Mouse (Mus musculus) C2C12 (cell line): ENCODE data around the gene Tas2r135. TPM values are rescaled to one million over a fixed set of nuclear protein-coding genes. Genes with fewer than 3 reads are reported as not detected.

Source experiments
- H3K27me3 ChIP-seq: one replicate; pipeline ENCODE4 v1.6.1; 2011; ENCODE audit not compliant: control insufficient read depth, insufficient read depth, insufficient read length
- H3K36me3 ChIP-seq: one replicate; pipeline ENCODE4 v1.6.1; 2011; ENCODE audit not compliant: control insufficient read depth, insufficient read depth
- H3K4me3 ChIP-seq: one replicate; pipeline ENCODE4 v1.5.1; 2011; ENCODE audit warnings: mild to moderate bottlenecking, control low read depth; ENCODE audit not compliant: poor library complexity, insufficient read depth, severe bottlenecking
- H3K79me2 ChIP-seq: one replicate; pipeline ENCODE4 v1.6.1; 2011; ENCODE audit not compliant: control insufficient read depth, insufficient read depth
- H3K79me3 ChIP-seq: one replicate; pipeline ENCODE4 v1.6.1; 2011; ENCODE audit warnings: low read depth, control low read depth
- H3ac ChIP-seq: one replicate; pipeline ENCODE3; 2011; ENCODE audit warnings: low read depth; ENCODE audit not compliant: control insufficient read depth, insufficient read length
- CEBPB ChIP-seq: IDR thresholded peaks from one replicate; pipeline ENCODE4 v1.6.1; 2011; ENCODE audit warnings: low read depth, mild to moderate bottlenecking, control low read depth, moderate library complexity
- CTCF ChIP-seq: IDR thresholded peaks from one replicate; pipeline ENCODE4 v1.5.1; 2011; ENCODE audit not compliant: control insufficient read depth, insufficient read depth, insufficient read length
- FOSL1 ChIP-seq: IDR thresholded peaks from one replicate; pipeline ENCODE4 v1.8.0; 2011; ENCODE audit warnings: mild to moderate bottlenecking, low read length; ENCODE audit not compliant: poor library complexity, insufficient read depth, severe bottlenecking
- MAX ChIP-seq: IDR thresholded peaks from one replicate; pipeline ENCODE4 v1.6.1; 2011; ENCODE audit warnings: mild to moderate bottlenecking, control low read depth
- MYOD1 ChIP-seq: IDR thresholded peaks from one replicate; pipeline ENCODE4 v1.6.1; 2011; ENCODE audit warnings: low read depth; ENCODE audit not compliant: control insufficient read depth, insufficient read length
- MYOG ChIP-seq: IDR thresholded peaks from one replicate; pipeline ENCODE4 v1.6.1; 2011; ENCODE audit not compliant: control insufficient read depth, insufficient read length; ENCODE audit errors: extremely low read depth
- USF1 ChIP-seq: IDR thresholded peaks from one replicate; pipeline ENCODE4 v1.6.1; 2011; ENCODE audit warnings: low read depth, mild to moderate bottlenecking, control low read depth, moderate library complexity
- polyA plus RNA-seq: library from polyadenylated mRNA; unstranded; fragments of >200 nt; fragmentation: generic; extraction: Trizol; gene quantifications from one replicate; pipeline ENCODE4 v1.2.1, GENCODE M21; 2012; ENCODE audit warnings: missing spikeins

Tas2r135 gene
- polyA plus RNA-seq, 1 experiment, result not detected

DNA sequence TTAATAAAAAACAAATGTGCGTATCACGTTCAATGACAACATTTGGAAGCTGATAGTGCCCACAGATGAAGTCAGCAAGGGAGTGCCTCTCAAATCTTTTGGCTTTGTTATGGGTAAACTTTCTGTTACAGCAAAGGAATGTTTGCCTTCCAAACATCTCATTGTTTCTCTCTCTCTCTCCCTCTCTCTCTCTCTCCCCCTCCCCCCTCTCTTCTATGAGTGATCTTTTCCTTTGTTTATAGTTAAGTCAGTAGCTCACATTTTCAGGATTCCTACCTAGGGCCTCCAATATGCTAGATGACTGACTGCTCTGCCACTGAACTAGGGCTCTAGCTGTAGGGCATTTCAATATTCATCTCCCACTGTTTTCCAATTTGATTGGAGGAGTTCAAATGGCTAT, 39.3 kb downstream of the Tas2r135 start:
- TF ChIP-seq CEBPB (no peak), MAX (no peak), FOSL1 (no peak), MYOD1 (no peak), CTCF (no peak), MYOG (no peak), USF1 (no peak)
- Histone ChIP-seq H3K79me3 (no peaks in the 10 kb centered on the region), H3K4me3 (no peak overlapping the region), H3K36me3 (no peaks in the 10 kb centered on the region), H3K27me3 (no peaks in the 10 kb centered on the region), H3ac (no peak overlapping the region), H3K79me2 (no peaks in the 10 kb centered on the region)

DNA sequence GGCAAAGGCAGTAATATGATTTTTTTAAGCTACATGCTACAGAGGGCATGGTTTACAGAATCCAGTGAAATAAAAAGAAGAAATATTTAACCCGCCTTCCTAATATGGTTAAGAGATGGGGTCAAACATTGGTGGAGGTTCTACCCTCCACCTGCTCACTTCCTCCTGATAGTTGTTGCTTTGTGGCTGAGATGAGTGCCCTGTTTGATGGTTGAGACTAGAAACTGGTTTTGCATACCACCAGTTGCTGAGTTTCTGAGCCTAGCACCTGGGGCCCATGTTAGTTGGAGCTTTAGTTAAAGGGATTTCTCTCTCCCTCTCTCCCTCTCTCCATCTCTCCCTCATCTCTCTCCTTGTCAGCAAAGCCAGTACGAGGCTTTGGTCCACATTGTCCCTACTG, 42.1 kb downstream of the Tas2r135 start:
- TF ChIP-seq USF1 (no peak), FOSL1 (no peak), MYOD1 (no peak), MAX (no peak), CEBPB (no peak)
- no peaks in the 10 kb centered on the region for H3K27me3 ChIP-seq
- H3ac ChIP-seq, result no peak overlapping the region
- H3K4me3 ChIP-seq, result no peak overlapping the region
- H3K79me3 ChIP-seq, result no peaks in the 10 kb centered on the region
- no peaks in the 10 kb centered on the region for H3K36me3 ChIP-seq
- H3K79me2 ChIP-seq, result no peaks in the 10 kb centered on the region

Other genes starting within 250 kb of the Tas2r135 start
- gene Tas2r144, start 190.1 kb upstream of the Tas2r135 start, polyA plus RNA-seq, result not detected
- gene Gstk1, start 159.5 kb upstream of the Tas2r135 start, polyA plus RNA-seq, result 1.5 TPM
- 0.04 TPM for gene Tmem139, start 143.5 kb upstream of the Tas2r135 start, polyA plus RNA-seq
- gene Casp2, start 140.4 kb upstream of the Tas2r135 start, polyA plus RNA-seq, result 11.7 TPM
- 0.42 TPM for gene Clcn1, start 118.7 kb upstream of the Tas2r135 start, polyA plus RNA-seq
- 15.6 TPM for gene Fam131b, start 80.8 kb upstream of the Tas2r135 start, polyA plus RNA-seq
- gene Zyx, start 55.8 kb upstream of the Tas2r135 start, polyA plus RNA-seq, result 694 TPM
- gene Epha1, start 32.2 kb upstream of the Tas2r135 start, polyA plus RNA-seq, result 8.4 TPM
- not detected for gene Tas2r143, start 5.2 kb upstream of the Tas2r135 start, polyA plus RNA-seq
- not detected for gene Tas2r126, start 29.1 kb downstream of the Tas2r135 start, polyA plus RNA-seq
- gene Olfr458, start 59.8 kb downstream of the Tas2r135 start, polyA plus RNA-seq, result not detected
- gene Olfr457, start 70.9 kb downstream of the Tas2r135 start, polyA plus RNA-seq, result not detected
- gene Olfr456, start 81.8 kb downstream of the Tas2r135 start, polyA plus RNA-seq, result 0.06 TPM
- gene Olfr455, start 142.2 kb downstream of the Tas2r135 start, polyA plus RNA-seq, result 0.01 TPM
- not detected for gene Tcaf3, start 192.3 kb downstream of the Tas2r135 start, polyA plus RNA-seq
- gene Tcaf2, start 239.8 kb downstream of the Tas2r135 start, polyA plus RNA-seq, result 4.3 TPM